19 mouse cellular contexts compared by ENCODE assay signal in the genomic region with DNA sequence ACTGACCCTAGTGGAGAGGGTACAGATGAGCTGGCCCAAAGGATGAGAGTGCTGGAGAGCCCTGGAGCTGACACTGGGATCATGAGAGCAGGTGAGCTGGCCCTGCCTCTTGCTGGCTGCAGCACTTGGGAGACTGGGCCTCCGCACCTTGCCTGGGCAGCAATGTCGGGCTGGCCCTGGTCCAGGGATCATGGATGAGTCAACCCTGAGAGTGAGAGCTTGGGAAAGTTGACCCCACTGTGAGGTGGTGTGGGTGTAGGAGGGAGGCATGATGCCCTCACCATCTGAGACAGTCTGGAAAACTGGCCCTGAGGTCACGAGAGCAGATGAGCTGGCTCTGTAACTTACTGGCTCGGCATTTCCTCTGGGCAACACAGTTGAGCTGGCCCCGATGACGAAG.
DNase-seq lines count a peak whose midpoint lies in the region; ATAC-seq and TF ChIP-seq lines count a peak whose summit lies in the region.
"Had no signal": no experiment of that assay in that cellular context is flagged by ENCODE, and none has a peak within 500 bp of the region (broad histone marks: within the 10 kb centered on the region; RNA-seq: fewer than 3 reads in every experiment).

No protein-coding gene starts in this region.

- no peaks in the 10 kb centered on the region for H3K36me3 ChIP-seq in hindbrain, embryonic 10.5 days
- H3K36me3 ChIP-seq in hindbrain, embryonic 16.5 days (ENCODE audit: control insufficient read depth, insufficient read depth, low read length), result no peaks in the 10 kb centered on the region
- H3K36me3 ChIP-seq: embryonic facial prominence, embryonic 13.5 days; forebrain, embryonic 12.5 days; hindbrain, embryonic 13.5 days had no signal

- peak; percentile 45 for DNase-seq in cerebellum, adult 11 months
- no peak for DNase-seq in cerebellum, postnatal 4 days (ENCODE audit: low spot score in 2 of 2)
- no peak for DNase-seq in hindbrain, embryonic 10.5 days (ENCODE audit: low spot score)
- DNase-seq in Patski (ENCODE audit: low read depth, low spot score), result peak; percentile 74
- DNase-seq in cerebellum, postnatal 10 days, result peak; percentile 39 to 52
- no peak for DNase-seq in gastrocnemius, postnatal 4 days (ENCODE audit: low spot score in 2 of 2)
- DNase-seq in frontal cortex, postnatal 25 days (ENCODE audit: low spot score in 2 of 2), result no peak
- DNase-seq: gastrocnemius, adult 2 months; heart, postnatal 10 days; kidney, adult 18-20 months; lung, postnatal 14 days had no signal

- H3K4me1 ChIP-seq in hindbrain, embryonic 10.5 days (replicated peaks), result peaks cover 26% of the 10 kb centered on the region
- H3K4me1 ChIP-seq in hindbrain, embryonic 16.5 days (ENCODE audit: control insufficient read depth, insufficient read depth, low read depth, low read length), result peaks cover 16% of the 10 kb centered on the region

- H3K9ac ChIP-seq in hindbrain, embryonic 16.5 days (ENCODE audit: low read depth, low read length), result no peak overlapping the region
- H3K9ac ChIP-seq: embryonic facial prominence, embryonic 13.5 days; forebrain, embryonic 12.5 days; hindbrain, embryonic 13.5 days had no signal

- ATAC-seq in hindbrain, embryonic 16.5 days, result no peak
- ATAC-seq in Patski, result peak; percentile 58
- ATAC-seq: inflammation-experienced regulatory T-cells, adult 6 months had no signal

- POLR2A ChIA-PET in Patski (lab: Charles Lee), result no interaction called here

- peak overlapping the region; percentile 8; the same call in 1 of the 2 replicates for H3K27ac ChIP-seq in hindbrain, embryonic 10.5 days
- H3K27ac ChIP-seq in hindbrain, embryonic 16.5 days (ENCODE audit: low read depth, low read length), result no peak overlapping the region
- H3K27ac ChIP-seq: embryonic facial prominence, embryonic 13.5 days; forebrain, embryonic 12.5 days; gastrocnemius, adult 2 months; hindbrain, embryonic 13.5 days; kidney, postnatal 0 days had no signal

- TF ChIP-seq CTCF in Patski (IDR thresholded peaks at IDR 0.05), result no peak

- in situ Hi-C loops in Patski (cut with MboI; ENCODE audit: low pct_unique_long_range_greater_than_20kb), result no loop called here

- H3K4me3 ChIP-seq in hindbrain, embryonic 10.5 days, result no peak overlapping the region
- no peak overlapping the region for H3K4me3 ChIP-seq in hindbrain, embryonic 16.5 days (ENCODE audit: low read length)
- H3K4me3 ChIP-seq: embryonic facial prominence, embryonic 13.5 days; erythroblast, embryonic 14.5 days; forebrain, embryonic 12.5 days; gastrocnemius, adult 2 months; hindbrain, embryonic 13.5 days had no signal

- 96% methylated on average over 6 of the region's 6 CpGs for WGBS in hindbrain, embryonic 10.5 days
- WGBS in hindbrain, embryonic 16.5 days, result 98% methylated on average over 6 of the region's 6 CpGs

- CTCF ChIA-PET in Patski (lab: Charles Lee), result no interaction called here

- no peak overlapping the region for H3K4me2 ChIP-seq in hindbrain, embryonic 16.5 days (ENCODE audit: low read length)
- H3K4me2 ChIP-seq: embryonic facial prominence, embryonic 13.5 days; forebrain, embryonic 12.5 days; heart, embryonic 11.5 days; hindbrain, embryonic 13.5 days had no signal

- H3K9me3 ChIP-seq in hindbrain, embryonic 10.5 days, result no peaks in the 10 kb centered on the region
- H3K9me3 ChIP-seq in hindbrain, embryonic 16.5 days (ENCODE audit: control insufficient read depth, low read length), result no peaks in the 10 kb centered on the region
- H3K9me3 ChIP-seq: embryonic facial prominence, embryonic 13.5 days; forebrain, embryonic 12.5 days; hindbrain, embryonic 13.5 days had no signal

- H3K27me3 ChIP-seq in hindbrain, embryonic 10.5 days (ENCODE audit: insufficient read depth, poor library complexity, severe bottlenecking), result peaks cover 34% of the 10 kb centered on the region
- H3K27me3 ChIP-seq in hindbrain, embryonic 16.5 days (replicated peaks; ENCODE audit: control insufficient read depth, insufficient read depth, low read length), result no peaks in the 10 kb centered on the region
- H3K27me3 ChIP-seq in Patski, result peaks cover 5% of the 10 kb centered on the region

Comparison
In these comparisons a context has a peak if more than half of its experiments do, and no peak if none do; other contexts are left out.
1. DNase-seq: peak in cerebellum, adult 11 months (single experiment), Patski (single experiment) and cerebellum, postnatal 10 days (2 of 2); none in cerebellum, postnatal 4 days (0 of 2), hindbrain, embryonic 10.5 days (single experiment), gastrocnemius, postnatal 4 days (0 of 2) and frontal cortex, postnatal 25 days (0 of 2).